Mouse (Mus musculus) lung, adult 2 months (tissue): ENCODE measurements around the gene Hsd17b11. TPM values are rescaled to one million over a fixed set of nuclear protein-coding genes. Genes with fewer than 3 reads are reported as not detected.

Source experiments
- DNase-seq: peaks from one replicate; pipeline ENCODE4 v3.0.0; 2022
- H3K4me1 ChIP-seq: fragments of 200-500 bp; 2 replicates; pipeline ENCODE4 v1.6.1; 2011; ENCODE audit warnings: low read length; ENCODE audit not compliant: control insufficient read depth, insufficient read depth
- H3K4me3 ChIP-seq: fragments of 200-500 bp; replicated peaks from 2 replicates; pipeline ENCODE3; 2011; ENCODE audit warnings: low read depth, mild to moderate bottlenecking, control low read depth, low read length; ENCODE audit errors: extremely low read depth
- CTCF ChIP-seq: fragments of 200-500 bp; IDR thresholded peaks from 2 replicates; pipeline ENCODE4 v1.5.1; 2011; ENCODE audit warnings: mild to moderate bottlenecking, low read length, control low read depth; ENCODE audit not compliant: insufficient read depth
- POLR2A ChIP-seq: fragments of 200-500 bp; IDR thresholded peaks from 2 replicates; pipeline ENCODE4 v1.6.1; 2011; ENCODE audit warnings: low read depth, mild to moderate bottlenecking, control low read depth, low read length, borderline replicate concordance; ENCODE audit errors: extremely low read depth
- WGBS: fragments of 180-500 bp; shearing (Covaris S2); methylation state at CpG from one replicate; pipeline ENCODE4 v1.1.7; 2018; 5-methylcytosine and 5-hydroxymethylcytosine counted together
- polyA plus RNA-seq: library from polyadenylated mRNA; depleted of rRNA; stranded (reverse); fragments of >200 nt; gene quantifications from 2 replicates; pipeline ENCODE4 v1.2.3, GENCODE M21; 2012

Gene Hsd17b11
- polyA plus RNA-seq, 1 experiment = 53.1 TPM

DNA sequence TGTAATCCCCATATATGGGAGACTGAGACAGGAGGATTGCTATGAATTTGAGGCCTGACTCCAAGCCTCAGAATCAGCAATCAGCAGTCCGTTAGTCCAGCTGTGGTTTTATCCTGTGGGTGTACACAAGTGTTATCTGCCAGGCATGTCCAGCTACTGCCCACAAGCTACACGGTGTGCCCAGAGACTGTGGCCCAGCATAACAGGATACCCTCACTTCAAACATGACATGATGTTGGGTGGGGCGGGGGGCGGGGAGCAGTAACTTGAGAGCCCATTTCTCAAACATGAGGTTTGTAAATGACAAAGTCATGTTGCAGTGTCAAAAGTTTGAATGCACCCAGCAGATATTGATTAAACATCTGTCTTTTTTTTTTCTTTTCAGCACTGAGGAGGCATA is 34.1 kb upstream of the Hsd17b11 start:
- 79% methylated on average over 4 of the region's 4 CpGs for WGBS
- Histone ChIP-seq H3K4me1 (peaks cover 4% of the 10 kb centered on the region; the same call in 1 of the 2 replicates), H3K4me3 (no peak overlapping the region)
- no peak for TF ChIP-seq POLR2A
- no peak for TF ChIP-seq CTCF
- DNase-seq = no peak

DNA sequence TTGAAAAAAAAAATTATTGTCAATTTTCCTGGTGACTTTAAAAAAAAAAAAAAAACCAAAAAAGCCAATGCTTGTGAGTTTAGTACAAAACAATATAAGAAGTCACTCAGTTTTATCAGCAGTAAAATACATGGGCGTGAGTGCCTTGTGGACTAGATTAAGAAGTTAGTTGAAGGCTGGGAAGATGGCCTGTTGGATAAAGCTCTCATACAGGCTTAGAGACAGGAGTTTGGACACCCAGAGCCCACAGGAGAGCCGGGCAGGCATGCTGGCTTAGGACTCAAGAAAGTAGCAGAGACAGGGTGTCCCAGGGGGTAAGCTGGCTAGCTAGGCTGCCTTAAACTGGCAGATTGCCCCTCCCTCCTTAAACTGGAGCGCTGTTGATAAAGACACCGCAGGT is 33.2 kb upstream of the Hsd17b11 start:
- no peak overlapping the region for H3K4me3 ChIP-seq
- H3K4me1 ChIP-seq = peaks cover 4% of the 10 kb centered on the region; the same call in 1 of the 2 replicates
- WGBS = 93% methylated on average over 4 of the region's 4 CpGs
- TF ChIP-seq POLR2A (no peak), CTCF (no peak)
- no peak for DNase-seq

DNA sequence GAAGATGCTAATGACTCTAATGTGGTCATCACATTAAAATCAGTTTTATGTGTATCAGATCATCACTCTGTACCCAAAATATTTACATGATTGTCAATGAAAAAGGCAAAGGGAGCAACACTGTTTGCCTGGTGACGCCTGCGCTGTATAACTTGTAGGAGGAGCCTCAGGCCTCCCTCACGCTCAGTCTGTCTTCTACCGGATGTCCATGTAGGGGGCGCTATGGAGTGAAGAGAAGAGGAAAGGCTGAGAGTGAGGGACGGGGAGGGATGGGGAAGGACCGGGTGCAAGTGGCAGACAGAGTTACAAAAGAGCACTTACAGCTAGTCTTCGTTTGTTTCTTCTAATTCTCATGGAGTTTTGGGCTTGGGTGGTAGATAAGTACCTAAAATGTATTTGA is 31.2 kb upstream of the Hsd17b11 start:
- H3K4me1 ChIP-seq = peaks cover 4% of the 10 kb centered on the region; the same call in 1 of the 2 replicates
- TF ChIP-seq CTCF (peak; percentile 50), POLR2A (no peak)
- DNase-seq = no peak
- WGBS = 51% methylated on average over 8 of the region's 8 CpGs
- no peak overlapping the region for H3K4me3 ChIP-seq

DNA sequence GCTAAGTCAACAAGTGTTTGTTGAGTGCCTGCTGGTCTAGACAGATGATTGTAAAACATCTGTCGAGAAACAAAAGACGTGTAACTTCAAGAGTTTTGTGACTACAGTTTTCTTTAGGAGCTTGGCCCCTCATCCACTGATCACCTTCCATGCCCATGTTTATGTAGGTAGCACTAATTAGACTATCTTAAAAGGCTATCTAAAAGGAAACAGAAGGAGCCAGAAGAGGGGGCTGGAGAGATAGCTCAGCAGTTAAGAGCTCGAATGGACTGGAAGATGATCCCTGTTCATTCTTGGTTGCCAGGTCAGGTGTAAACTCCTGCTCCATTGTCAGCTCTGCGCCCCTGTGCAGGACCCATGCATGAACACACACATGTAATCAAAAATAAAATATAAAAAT is 26.4 kb upstream of the Hsd17b11 start:
- no peak for DNase-seq
- H3K4me1 ChIP-seq = peaks cover 11% of the 10 kb centered on the region; the same call in 1 of the 2 replicates
- H3K4me3 ChIP-seq = no peak overlapping the region
- no peak for TF ChIP-seq POLR2A
- WGBS = 20% methylated on average over 4 of the region's 4 CpGs

DNA sequence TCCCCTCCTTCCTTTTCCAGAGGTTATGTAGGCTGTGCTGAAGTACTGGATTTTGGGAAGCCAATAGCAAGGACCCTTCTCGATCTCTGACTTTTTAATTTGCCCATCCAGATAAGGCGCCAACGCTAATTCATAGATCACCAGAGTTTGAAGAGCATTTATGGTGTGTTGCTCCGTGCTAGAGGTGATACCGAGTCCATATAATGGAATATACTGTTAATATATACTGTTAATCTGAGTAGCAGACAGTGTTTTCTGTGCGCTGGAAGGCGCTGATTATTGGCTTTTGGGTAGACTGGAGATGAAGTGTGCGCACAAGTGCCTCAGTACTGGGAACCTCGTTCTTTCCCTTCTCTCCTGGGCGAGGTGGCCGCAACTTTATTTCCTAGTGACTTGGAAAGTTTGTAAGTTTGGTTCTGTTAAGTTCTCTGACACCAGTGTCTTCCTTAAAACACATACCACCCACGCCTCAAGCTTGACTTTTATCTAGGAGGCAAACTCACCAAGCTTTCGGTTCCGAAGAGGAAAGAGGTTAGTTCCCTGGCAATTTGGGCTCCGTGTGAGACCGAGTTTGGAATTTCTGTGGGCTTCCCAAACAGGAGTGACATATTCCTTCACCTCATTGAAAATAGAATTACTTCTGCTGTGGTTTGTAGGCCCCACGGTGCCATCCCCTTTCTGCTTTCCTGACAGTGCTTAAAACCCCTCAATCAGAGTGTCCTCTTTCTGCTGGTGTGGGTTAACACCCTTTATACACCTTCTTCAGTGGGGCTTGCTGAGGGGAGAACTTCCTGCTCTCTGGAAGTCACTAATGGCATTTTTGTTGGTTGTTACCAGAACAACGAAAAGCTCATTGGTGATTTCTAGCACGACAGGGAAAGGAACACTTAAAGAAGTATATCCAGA is 25.7 kb upstream of the Hsd17b11 start:
- DNase-seq = peak; percentile 43
- peaks cover 7% of the 10 kb centered on the region; the same call in 1 of the 2 replicates for H3K4me1 ChIP-seq
- no peak for TF ChIP-seq CTCF
- TF ChIP-seq POLR2A = no peak
- peak overlapping the region; percentile 98 for H3K4me3 ChIP-seq
- under 1% methylated on average over 19 of the region's 19 CpGs for WGBS

DNA sequence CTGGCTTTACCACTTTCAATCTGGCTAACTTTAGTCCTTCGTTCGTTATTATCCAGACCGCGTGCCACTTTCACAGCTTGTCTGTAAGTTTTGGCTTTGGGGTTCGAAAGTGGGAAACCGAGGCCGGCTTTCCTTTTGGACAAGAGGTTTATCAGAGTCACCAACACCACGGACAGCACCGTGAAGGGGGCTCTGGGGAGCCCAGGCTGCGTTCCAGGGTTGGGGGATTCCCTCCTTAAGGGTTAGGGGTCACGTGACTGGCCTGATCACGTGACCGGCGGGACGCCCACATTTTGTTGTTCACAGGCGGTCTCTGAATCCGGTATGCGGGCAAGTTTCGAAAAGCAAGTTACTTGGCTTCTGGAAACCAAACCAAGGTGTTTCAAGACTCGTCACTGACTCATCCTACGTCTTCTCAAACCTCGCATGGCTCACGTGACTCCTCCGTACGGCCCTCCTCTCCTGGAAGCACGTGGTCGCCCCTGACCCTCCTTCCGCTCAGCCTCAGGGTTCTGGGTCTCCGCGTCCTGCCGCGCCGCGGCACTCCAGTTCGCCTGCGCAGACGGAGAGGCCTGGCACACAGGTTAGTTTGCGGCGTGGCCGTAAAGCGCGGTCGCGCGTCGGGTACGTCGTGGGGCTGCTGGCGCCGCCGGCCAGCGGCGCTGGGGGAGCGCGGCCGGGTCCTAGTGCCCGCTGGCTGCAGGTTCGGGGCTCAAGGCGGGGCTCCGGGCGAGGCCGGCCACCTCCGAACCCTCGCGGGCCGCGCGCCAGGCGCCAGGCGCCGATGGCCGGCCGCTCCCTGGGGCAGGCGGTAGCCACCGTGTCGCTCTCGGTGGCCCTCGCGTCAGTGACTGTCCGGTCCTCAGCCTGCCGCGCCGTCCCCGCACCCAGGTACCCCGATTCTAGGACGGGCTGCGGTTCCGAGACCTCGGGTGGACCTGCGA is 24.8 kb upstream of the Hsd17b11 start, which contains the start of gene Nudt9:
Gene Nudt9, plus strand, starts transcription at position 51 of the 944 bp plus-strand sequence.
- DNase-seq = peak; percentile 95
- TF ChIP-seq POLR2A = peak; percentile 83; the same call in 1 of the 2 replicates
- TF ChIP-seq CTCF = no peak
- peaks cover 7% of the 10 kb centered on the region; the same call in 1 of the 2 replicates for H3K4me1 ChIP-seq
- H3K4me3 ChIP-seq = peak within 1 kb of the TSS; percentile 98
- WGBS = 5% methylated on average over 90 of the region's 90 CpGs

DNA sequence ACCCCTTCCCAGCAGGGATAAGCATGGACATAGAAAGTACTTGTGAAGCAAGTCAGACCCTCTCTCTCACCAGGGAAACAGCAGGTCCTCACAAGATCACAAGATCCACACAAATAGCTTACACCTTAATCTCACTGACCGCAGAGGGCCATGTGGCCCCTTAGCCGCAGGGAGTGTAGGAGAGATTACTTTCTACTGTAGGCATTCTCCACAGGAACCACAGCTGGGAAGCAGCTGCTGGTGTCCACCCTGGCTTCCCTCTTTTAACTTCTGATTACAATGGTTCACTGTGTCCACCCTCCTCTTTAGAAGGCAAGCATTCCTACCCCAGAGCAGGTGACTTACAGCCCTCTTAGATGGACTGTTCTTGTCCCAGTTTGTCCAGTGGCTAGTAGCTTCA is 22.0 kb upstream of the Hsd17b11 start:
- no peak for DNase-seq
- H3K4me1 ChIP-seq = peaks cover 7% of the 10 kb centered on the region; the same call in 1 of the 2 replicates
- no peak overlapping the region for H3K4me3 ChIP-seq
- 40% methylated on average over 2 of the region's 2 CpGs for WGBS
- no peak for TF ChIP-seq POLR2A
- TF ChIP-seq CTCF = no peak

DNA sequence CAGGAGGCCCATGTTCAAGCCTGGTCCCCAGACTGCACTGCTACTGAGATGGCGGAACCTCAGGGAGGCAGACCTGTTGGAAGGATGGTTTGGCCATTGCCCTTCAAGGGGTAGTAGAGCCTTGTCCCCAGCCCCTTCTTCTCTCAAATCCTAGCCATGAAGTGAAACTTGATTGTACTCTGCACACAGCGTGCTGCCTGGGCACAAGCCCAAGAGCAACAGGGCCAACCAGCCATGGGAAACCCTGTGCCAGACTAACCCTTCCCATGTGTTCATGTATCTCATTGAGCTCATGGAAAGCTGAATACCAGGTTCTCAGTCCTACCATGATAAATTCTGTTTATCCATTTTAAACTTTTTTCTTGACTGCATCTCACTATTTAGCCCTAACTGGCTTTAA is 21.2 kb upstream of the Hsd17b11 start:
- no peak for TF ChIP-seq CTCF
- no peak for TF ChIP-seq POLR2A
- peaks cover 7% of the 10 kb centered on the region; the same call in 1 of the 2 replicates for H3K4me1 ChIP-seq
- no peak overlapping the region for H3K4me3 ChIP-seq
- DNase-seq = no peak
- WGBS = 73% methylated on average over 2 of the region's 2 CpGs
